Mouse (Mus musculus): ENCODE results near the gene Gm20388.

DNA sequence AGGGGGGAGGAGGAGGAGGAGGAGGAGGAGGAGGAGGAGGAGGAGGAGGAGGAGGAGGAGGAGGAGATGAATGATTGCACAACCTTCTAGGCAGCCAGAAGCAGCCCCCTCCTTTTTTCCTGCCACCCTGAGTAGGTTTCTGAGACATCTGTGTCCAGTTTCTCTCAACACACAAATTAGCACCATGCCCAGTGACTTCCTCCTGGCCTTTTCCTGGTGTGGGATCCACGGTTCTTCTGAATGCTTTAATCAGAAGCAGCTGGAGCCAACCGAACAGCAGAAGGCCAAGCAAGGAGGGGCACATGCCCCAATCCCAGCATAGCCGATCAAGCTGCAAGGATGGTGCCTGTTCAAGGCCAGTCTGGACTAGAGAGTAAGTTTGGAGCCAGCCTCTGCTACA is 3889.2 kb downstream of the Gm20388 start:
- TF ChIP-seq CTCF (IDR thresholded peaks at IDR 0.05; ENCODE audit: low read depth) = no peak
- no peak for TF ChIP-seq EP300 (IDR thresholded peaks at IDR 0.05; ENCODE audit: low read depth)

All from liver, embryonic 14.5 days (tissue).